In the genomic region with DNA sequence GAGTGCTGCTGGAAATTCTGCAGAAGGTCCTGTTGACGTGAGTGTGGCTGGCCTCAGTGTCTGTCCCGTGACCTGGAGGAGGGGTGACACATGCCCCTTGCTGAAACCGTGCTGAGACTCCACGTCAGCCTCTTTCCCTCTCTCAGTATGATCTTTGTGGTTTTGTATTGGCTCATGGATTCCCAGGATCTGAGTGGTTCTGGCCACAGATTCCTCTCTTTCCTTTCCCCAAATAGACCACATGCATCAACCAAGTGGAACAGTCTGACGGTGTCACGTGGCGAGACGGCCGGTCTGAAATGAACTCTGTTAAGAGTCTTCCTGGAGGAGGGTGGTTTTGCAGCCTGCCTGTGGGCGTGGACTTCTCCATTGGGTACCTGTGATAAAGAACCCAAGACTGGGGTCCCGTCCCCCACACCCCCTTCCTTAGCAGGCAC, we compare ENCODE assay signal across 9 mouse cellular contexts. TPM values are rescaled to one million over a fixed set of nuclear protein-coding genes. Genes with fewer than 3 reads are reported as not detected.
DNase-seq lines count a peak whose midpoint lies in the region; ATAC-seq and TF ChIP-seq lines count a peak whose summit lies in the region.
"Had no signal": no experiment of that assay in that cellular context is flagged by ENCODE, and none has a peak within 500 bp of the region (broad histone marks: within the 10 kb centered on the region; RNA-seq: fewer than 3 reads in every experiment).

No protein-coding gene starts in this region.

- H3K27me3 ChIP-seq in intestine, embryonic 16.5 days (replicated peaks; ENCODE audit: control insufficient read depth, insufficient read depth, low read length), result no peaks in the 10 kb centered on the region
- no peaks in the 10 kb centered on the region for H3K27me3 ChIP-seq in intestine, embryonic 15.5 days (replicated peaks)
- no peaks in the 10 kb centered on the region for H3K27me3 ChIP-seq in heart, embryonic 14.5 days (ENCODE audit: control insufficient read depth, insufficient read depth, low read length)
- H3K27me3 ChIP-seq in lung, postnatal 0 days (replicated peaks; ENCODE audit: insufficient read depth, low read length), result no peaks in the 10 kb centered on the region
- no peaks in the 10 kb centered on the region for H3K27me3 ChIP-seq in forebrain, embryonic 10.5 days (ENCODE audit: poor library complexity, severe bottlenecking)
- H3K27me3 ChIP-seq: midbrain, embryonic 12.5 days had no signal

- no peak overlapping the region for H3K4me2 ChIP-seq in intestine, embryonic 16.5 days (ENCODE audit: low read depth, low read length)
- H3K4me2 ChIP-seq in intestine, embryonic 15.5 days (replicated peaks), result no peak overlapping the region
- H3K4me2 ChIP-seq in heart, embryonic 14.5 days (ENCODE audit: low read length), result peak overlapping the region; percentile 41
- no peak overlapping the region for H3K4me2 ChIP-seq in lung, postnatal 0 days (replicated peaks; ENCODE audit: low read depth, low read length)
- H3K4me2 ChIP-seq: midbrain, embryonic 12.5 days had no signal

- TF ChIP-seq EP300 in lung, postnatal 0 days (IDR thresholded peaks at IDR 0.05), result no peak

- ATAC-seq in intestine, embryonic 16.5 days, result no peak
- ATAC-seq in intestine, embryonic 15.5 days, result no peak
- peak; percentile 55 for ATAC-seq in heart, embryonic 14.5 days (ENCODE audit: insufficient number of reproducible peaks, insufficient read depth, low FRiP score, low read depth)
- peak; percentile 52 for ATAC-seq in lung, postnatal 0 days
- ATAC-seq in activated CD4-positive, CD25-positive, alpha-beta regulatory T cell, adult 4 months, result no peak

- WGBS in intestine, embryonic 16.5 days, result 66% methylated on average over 11 of the region's 11 CpGs
- WGBS in intestine, embryonic 15.5 days, result 64% methylated on average over 11 of the region's 11 CpGs
- 38% methylated on average over 11 of the region's 11 CpGs for WGBS in heart, embryonic 14.5 days
- 33% methylated on average over 11 of the region's 11 CpGs for WGBS in lung, postnatal 0 days
- 83% methylated on average over 11 of the region's 11 CpGs for WGBS in forebrain, embryonic 10.5 days

- H3K4me1 ChIP-seq in intestine, embryonic 16.5 days (ENCODE audit: control insufficient read depth, insufficient read depth, low read length), result peaks cover 61% of the 10 kb centered on the region
- H3K4me1 ChIP-seq in intestine, embryonic 15.5 days (replicated peaks), result peaks cover 36% of the 10 kb centered on the region
- H3K4me1 ChIP-seq in brown adipose tissue, adult 24 weeks (ENCODE audit: control insufficient read depth, insufficient read depth, insufficient read length, low read length), result peaks cover 44% of the 10 kb centered on the region
- peaks cover 28 to 46% of the 10 kb centered on the region in 2 experiments for H3K4me1 ChIP-seq in heart, embryonic 14.5 days (ENCODE audit: control insufficient read depth in 2 of 2, insufficient read depth in 2 of 2, low read length in 2 of 2)
- peaks cover 30% of the 10 kb centered on the region for H3K4me1 ChIP-seq in lung, postnatal 0 days (ENCODE audit: insufficient read depth, low read depth, low read length)
- H3K4me1 ChIP-seq in forebrain, embryonic 10.5 days, result peaks cover 71% of the 10 kb centered on the region

- H3K9me3 ChIP-seq in intestine, embryonic 16.5 days (ENCODE audit: control insufficient read depth, low read length), result no peaks in the 10 kb centered on the region
- no peaks in the 10 kb centered on the region for H3K9me3 ChIP-seq in intestine, embryonic 15.5 days
- no peaks in the 10 kb centered on the region for H3K9me3 ChIP-seq in heart, embryonic 14.5 days (ENCODE audit: control insufficient read depth, low read length)
- no peaks in the 10 kb centered on the region for H3K9me3 ChIP-seq in lung, postnatal 0 days (ENCODE audit: low read length)
- H3K9me3 ChIP-seq in forebrain, embryonic 10.5 days, result no peaks in the 10 kb centered on the region
- H3K9me3 ChIP-seq: midbrain, embryonic 12.5 days had no signal

- H3K4me3 ChIP-seq in intestine, embryonic 16.5 days (ENCODE audit: low read length), result no peak overlapping the region
- no peak overlapping the region for H3K4me3 ChIP-seq in intestine, embryonic 15.5 days (replicated peaks)
- H3K4me3 ChIP-seq in brown adipose tissue, adult 24 weeks (ENCODE audit: insufficient read depth, low read depth, low read length), result no peak overlapping the region
- H3K4me3 ChIP-seq in heart, embryonic 14.5 days (ENCODE audit: control insufficient read depth in 1 of 2, insufficient read depth in 1 of 2, low read depth in 1 of 2, low read length in 2 of 2), result no peak overlapping the region
- no peak overlapping the region for H3K4me3 ChIP-seq in lung, postnatal 0 days (ENCODE audit: low read depth, low read length)
- H3K4me3 ChIP-seq in forebrain, embryonic 10.5 days, result no peak overlapping the region
- H3K4me3 ChIP-seq: midbrain, embryonic 12.5 days had no signal

- DNase-seq in lung, postnatal 0 days (ENCODE audit: low spot score), result peak; percentile 71
- DNase-seq in forebrain, embryonic 10.5 days (ENCODE audit: extremely low spot score, low spot score), result no peak
- no peak for DNase-seq in cerebellum, postnatal 36 days

- H3K9ac ChIP-seq in intestine, embryonic 16.5 days (ENCODE audit: low read depth, low read length), result no peak overlapping the region
- no peak overlapping the region for H3K9ac ChIP-seq in intestine, embryonic 15.5 days
- peak overlapping the region; percentile 16; the same call in 1 of the 2 replicates for H3K9ac ChIP-seq in heart, embryonic 14.5 days (ENCODE audit: low read length)
- H3K9ac ChIP-seq in lung, postnatal 0 days (replicated peaks; ENCODE audit: low read depth), result no peak overlapping the region
- H3K9ac ChIP-seq: midbrain, embryonic 12.5 days had no signal

- no peaks in the 10 kb centered on the region; the same call in 1 of the 2 replicates for H3K36me3 ChIP-seq in intestine, embryonic 16.5 days (ENCODE audit: control insufficient read depth, insufficient read depth, low read length)
- peaks cover 3% of the 10 kb centered on the region for H3K36me3 ChIP-seq in intestine, embryonic 15.5 days
- peaks cover 34% of the 10 kb centered on the region for H3K36me3 ChIP-seq in heart, embryonic 14.5 days (ENCODE audit: control insufficient read depth, insufficient read depth, low read length)
- peaks cover 5% of the 10 kb centered on the region; the same call in 1 of the 2 replicates for H3K36me3 ChIP-seq in lung, postnatal 0 days (ENCODE audit: insufficient read depth, low read length)
- peaks cover 43% of the 10 kb centered on the region for H3K36me3 ChIP-seq in forebrain, embryonic 10.5 days (replicated peaks)

- no peak for TF ChIP-seq CTCF in lung, postnatal 0 days (IDR thresholded peaks at IDR 0.05)

- H3K27ac ChIP-seq in intestine, embryonic 16.5 days (ENCODE audit: low read length), result 0 out of 2 replicates have a peak overlapping the region, but pooled peaks have one; percentile 27
- no peak overlapping the region for H3K27ac ChIP-seq in intestine, embryonic 15.5 days
- H3K27ac ChIP-seq in brown adipose tissue, adult 24 weeks (replicated peaks; ENCODE audit: low read depth, low read length), result 0 out of 2 replicates have a peak overlapping the region, but pooled peaks have one; percentile 31
- H3K27ac ChIP-seq in heart, embryonic 14.5 days (replicated peaks in 1 of 2; ENCODE audit: control insufficient read depth in 1 of 2, insufficient read depth in 1 of 2, low read depth in 2 of 2, low read length in 2 of 2), result peak overlapping the region; percentile 61 to 74
- H3K27ac ChIP-seq in lung, postnatal 0 days (ENCODE audit: low read length), result peak overlapping the region; percentile 70
- no peak overlapping the region for H3K27ac ChIP-seq in forebrain, embryonic 10.5 days
- H3K27ac ChIP-seq: midbrain, embryonic 12.5 days had no signal

RNA-seq across cellular contexts. Expression of a gene that starts 21.3 kb away (rescaled TPM):
- polyA plus RNA-seq in intestine, embryonic 16.5 days (2015; fragmentation: Nextera tagmentation; extraction: Ambion mirVana), result 440 and 454 TPM in 2 replicates
- 410 and 425 TPM in 2 replicates for polyA plus RNA-seq in intestine, embryonic 15.5 days (2015; fragmentation: Nextera tagmentation; extraction: Ambion mirVana)
- polyA plus RNA-seq in brown adipose tissue, adult 24 weeks (2012; ENCODE audit: insufficient read depth, insufficient read length, missing spikeins), result 154 and 166 TPM in 2 replicates
- polyA plus RNA-seq in heart, embryonic 14.5 days (2014; fragmentation: Nextera tagmentation; extraction: Ambion mirVana), result 292 and 301 TPM in 2 replicates
- 401 and 408 TPM in 2 replicates for polyA plus RNA-seq in lung, postnatal 0 days (2015; fragmentation: Nextera tagmentation; extraction: Ambion mirVana)
- 340 and 360 TPM in 2 replicates for polyA plus RNA-seq in forebrain, embryonic 10.5 days (2016; fragmentation: Nextera tagmentation; extraction: Ambion mirVana)
- polyA plus RNA-seq in activated CD4-positive, CD25-positive, alpha-beta regulatory T cell, adult 4 months (2017; shearing (Covaris generic)), result 100 to 1,000 TPM; 633 to 647 TPM

Comparison
In these comparisons a context has a peak if more than half of its experiments do, and no peak if none do; other contexts are left out.
1. H3K27ac ChIP-seq: peak in intestine, embryonic 16.5 days (single experiment), brown adipose tissue, adult 24 weeks (single experiment), heart, embryonic 14.5 days (2 of 2) and lung, postnatal 0 days (single experiment); none in intestine, embryonic 15.5 days (single experiment) and forebrain, embryonic 10.5 days (single experiment).
2. ATAC-seq: peak in heart, embryonic 14.5 days (single experiment) and lung, postnatal 0 days (single experiment); none in intestine, embryonic 16.5 days (single experiment), intestine, embryonic 15.5 days (single experiment) and activated CD4-positive, CD25-positive, alpha-beta regulatory T cell, adult 4 months (single experiment).